Mouse (Mus musculus): ENCODE results near the gene Emg1.
A peak's percentile ranks its signal among the peaks of the same experiment; 100 is the strongest.
"Not testable (repeated sequence)": the region's sequence is repeated elsewhere in the genome, so short reads cannot be mapped to it uniquely, and the experiment has no call there.

Gene Emg1

DNA sequence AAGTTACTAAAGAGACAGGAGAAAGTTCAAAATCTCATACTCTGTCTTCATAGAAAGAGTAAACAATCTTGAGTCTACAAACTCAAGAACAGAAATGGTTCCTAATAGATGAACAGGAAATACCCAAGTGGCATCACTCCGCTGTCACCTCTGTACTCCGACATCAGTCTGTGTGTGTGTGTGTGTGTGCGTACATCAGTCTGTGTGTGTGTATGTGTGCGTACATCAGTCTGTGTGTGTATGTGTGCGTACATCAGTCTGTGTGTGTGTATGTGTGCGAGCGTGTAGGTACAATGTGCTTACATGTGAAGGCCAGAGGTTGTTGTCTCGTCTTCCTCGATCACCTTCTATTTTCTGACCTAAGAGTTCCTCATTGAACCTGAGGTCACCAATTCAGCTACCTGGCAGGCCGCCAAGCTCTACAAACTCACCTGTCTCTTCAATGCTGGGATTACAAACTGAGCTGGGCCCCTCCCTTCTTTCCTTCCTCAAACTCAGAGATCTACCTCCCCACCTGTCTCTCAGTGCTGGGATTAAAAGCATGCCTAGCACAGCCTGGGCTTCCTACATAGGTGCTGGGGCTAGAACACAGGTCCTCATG, 3.6 kb downstream of the Emg1 start:
- DNase-seq (ENCODE audit: low read depth in 2 of 2, low spot score in 2 of 2): no peak

DNA sequence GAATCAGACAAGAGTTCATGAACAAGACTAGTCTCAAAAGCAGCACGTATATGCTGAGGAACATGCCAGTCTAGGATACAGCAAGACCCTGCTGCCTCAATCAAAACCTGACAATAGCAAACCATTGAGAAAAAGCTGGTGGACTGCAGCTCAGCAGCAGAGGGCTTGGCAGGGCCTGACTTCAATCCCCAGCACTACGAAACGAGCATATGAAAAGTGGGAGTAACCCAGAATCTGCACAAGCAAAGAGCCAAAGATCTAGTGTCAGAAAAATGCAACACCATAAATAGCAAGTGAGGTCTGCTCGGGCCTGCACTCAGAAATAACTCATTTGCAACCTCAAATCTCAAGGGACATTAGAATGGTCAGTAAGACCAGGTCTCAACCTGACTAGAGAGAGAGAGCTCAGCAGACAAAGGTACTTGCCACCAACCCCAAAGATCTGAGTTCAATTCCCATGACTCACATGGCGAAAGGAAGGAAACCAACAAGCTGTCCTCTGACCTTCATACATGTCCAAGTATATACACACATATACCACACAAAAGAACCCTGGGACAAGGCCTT, 5.8 kb downstream of the Emg1 start:
- DNase-seq (ENCODE audit: low read depth in 2 of 2, low spot score in 2 of 2): no peak

DNA sequence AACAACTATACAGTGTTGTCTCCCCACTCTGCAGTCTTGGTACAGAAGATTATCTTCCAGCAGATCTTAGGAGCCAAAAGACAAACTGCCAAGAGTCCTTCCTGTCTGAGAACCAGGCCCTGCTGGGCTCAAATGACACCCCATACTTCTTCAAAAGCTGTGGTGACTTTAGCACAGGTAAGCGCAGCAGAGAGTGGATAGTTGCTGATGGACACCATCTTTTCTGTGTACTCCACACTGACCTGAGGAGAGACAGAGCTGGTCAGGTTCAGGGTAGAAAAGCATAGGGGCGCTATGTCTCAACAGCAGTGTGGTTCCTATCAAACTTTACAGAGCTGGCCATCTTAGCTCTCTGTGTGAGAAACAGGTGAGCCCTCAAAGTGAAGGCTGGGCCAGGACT, 7.6 kb downstream of the Emg1 start:
- DNase-seq (ENCODE audit: low read depth in 2 of 2, low spot score in 2 of 2): no peak

DNA sequence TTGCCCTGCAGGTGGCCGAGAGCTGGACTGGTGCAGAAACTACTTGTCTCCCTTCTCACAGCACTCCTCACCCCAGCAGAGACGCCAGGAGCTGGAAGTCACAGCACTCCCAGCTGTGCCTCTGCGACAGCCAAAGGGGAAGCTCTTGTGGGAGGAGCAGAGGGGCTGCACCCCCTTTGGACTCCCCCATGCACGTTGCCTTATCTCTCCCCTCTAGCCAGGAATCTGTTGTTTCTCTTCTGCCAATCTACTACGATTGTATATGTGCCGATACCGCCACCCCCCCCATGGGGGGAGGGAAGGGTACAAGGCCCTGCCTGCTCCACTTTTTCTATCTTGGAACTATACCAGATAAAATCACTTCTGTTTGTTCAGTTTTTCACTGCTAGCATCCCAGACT, 8.2 kb downstream of the Emg1 start:
- DNase-seq (ENCODE audit: low read depth in 2 of 2, low spot score in 2 of 2): no peak

DNA sequence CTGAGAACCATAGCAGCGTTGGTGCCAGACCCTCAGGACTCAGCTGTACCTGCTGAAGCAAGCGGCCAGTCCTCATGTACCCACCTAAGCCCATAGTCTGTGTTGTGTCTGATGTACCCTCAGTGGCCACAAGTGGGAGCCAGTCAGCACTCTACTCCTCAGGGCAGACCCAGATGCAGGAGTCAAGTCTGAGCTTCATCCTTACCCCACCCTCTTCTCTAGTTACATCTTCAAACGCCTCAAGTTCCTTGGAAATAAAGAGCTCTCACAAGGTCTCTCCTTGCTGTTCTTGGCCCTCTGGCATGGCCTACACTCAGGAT, 9.2 kb downstream of the Emg1 start:
- DNase-seq (ENCODE audit: low read depth in 2 of 2, low spot score in 2 of 2): peak; percentile 70 to 83

DNA sequence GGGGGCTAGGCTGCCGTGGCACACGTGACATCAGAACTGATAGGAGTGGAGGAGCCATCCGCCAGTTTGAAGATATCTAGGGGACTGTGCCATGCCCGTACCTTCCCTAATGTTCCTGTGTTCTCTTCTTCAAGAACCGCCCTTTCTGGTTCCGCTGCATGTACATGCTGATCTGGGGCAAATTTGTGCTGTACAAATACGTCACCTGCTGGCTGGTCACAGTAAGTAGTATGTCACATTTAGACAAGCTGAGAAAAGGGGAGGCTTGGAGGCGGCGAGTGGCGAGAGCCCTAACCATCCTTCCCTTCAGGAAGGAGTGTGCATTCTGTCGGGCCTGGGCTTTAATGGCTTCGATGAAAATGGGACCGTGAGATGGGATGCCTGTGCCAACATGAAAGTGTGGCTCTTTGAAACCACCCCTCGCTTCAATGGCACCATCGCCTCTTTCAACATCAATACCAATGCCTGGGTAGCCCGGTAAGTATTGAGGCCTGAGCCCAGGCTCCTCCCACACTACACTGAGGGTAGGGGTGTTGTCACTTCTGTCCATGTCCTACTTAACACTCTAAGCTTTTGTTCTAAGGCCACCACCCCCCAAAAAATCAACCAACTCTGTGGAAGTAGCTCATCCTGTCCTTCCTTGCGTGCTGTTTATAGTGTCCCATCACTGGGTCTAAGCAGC, 9.7 kb downstream of the Emg1 start:
- DNase-seq (ENCODE audit: low read depth in 2 of 2, low spot score in 2 of 2): no peak

DNA sequence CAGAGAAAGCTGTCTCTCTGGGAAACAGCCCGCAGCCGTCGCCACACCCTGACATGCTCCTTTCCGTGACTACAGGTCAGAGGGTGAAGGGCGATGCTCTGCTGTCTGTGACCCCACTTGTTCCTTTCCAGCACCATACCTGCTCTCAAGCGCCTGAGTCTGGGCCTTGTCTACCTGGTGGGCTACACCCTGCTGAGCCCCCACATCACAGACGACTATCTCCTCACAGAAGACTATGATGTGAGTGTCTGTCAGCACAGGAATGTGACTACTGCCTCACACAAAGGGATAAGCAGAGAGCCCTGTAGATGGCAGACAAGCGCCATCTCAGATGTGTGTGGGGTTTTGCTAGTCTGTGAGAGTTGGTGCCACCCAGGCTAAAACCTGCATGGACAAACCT, 10.6 kb downstream of the Emg1 start:
- DNase-seq (ENCODE audit: low read depth in 2 of 2, low spot score in 2 of 2): peak in 1 of 2 experiments; percentile 22

DNA sequence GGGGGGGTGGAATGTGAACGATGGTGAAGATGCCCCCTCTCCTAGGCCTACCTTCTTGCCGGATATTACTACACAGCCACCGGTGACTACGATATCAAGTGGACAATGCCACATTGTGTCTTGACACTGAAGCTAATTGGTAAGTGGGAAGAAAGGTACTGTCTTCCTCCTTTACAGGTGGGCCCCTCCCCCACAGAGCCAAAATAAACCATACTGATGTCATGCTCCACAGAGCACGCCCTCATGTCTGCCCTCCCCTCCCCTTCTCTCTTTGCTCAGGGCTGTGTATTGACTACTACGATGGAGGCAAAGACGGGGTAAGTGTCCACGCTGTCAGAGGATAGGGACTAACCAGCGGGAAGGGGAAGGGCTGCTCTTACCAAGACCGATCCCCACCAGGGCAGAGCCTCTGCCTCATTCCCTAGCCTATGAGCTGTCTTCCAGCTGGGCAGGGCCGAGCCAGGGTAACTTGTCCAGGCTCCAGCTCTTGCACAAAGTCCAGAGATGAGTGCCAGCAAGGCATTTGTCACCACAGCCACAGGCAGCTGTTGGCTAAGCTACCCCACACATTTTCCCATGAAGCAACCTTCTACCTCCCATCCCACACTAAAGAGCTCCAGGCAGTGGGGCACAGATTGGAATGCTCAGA, 11.9 kb downstream of the Emg1 start:
- DNase-seq (ENCODE audit: low read depth in 2 of 2, low spot score in 2 of 2): no peak

DNA sequence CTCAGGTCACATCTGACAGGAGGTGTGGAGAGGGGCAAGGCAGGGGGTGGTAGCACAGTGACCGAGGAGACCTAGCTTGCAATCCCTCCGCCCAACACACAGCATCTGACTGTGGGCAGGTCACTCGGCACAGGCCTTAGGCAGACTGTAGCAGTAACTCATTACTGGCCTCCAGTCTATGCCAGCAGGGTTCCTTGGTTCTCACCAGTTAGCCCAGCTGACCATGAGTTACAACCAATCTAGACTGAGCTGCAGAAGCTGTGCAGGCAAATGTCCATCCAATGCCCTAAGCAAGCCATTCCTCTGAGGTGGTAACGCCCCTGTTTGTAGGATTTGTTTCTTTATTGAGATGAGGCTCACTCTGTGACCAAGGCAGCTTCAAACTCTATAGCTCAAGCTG, 12.6 kb downstream of the Emg1 start:
- no peak for DNase-seq (ENCODE audit: low read depth in 2 of 2, low spot score in 2 of 2)

DNA sequence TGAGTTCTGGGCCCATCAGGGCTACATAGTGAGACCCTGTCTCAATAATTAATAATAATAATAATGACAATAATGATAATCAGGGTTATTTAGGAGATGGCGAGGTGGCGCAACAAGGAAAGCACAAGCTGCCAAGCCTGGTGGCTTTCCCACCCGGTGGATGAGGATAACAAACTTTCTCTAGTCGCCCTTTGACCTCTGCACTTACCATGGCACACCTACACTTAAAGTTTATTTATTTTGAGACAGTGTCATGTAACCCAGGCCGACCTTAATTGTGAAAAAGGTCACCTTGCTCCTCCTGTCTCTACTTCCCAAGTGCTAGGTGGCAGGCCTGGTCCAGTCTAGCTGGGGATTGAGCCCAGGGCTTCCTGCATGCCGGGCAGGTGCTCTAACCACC, 13.2 kb downstream of the Emg1 start:
- DNase-seq (ENCODE audit: low read depth in 2 of 2, low spot score in 2 of 2): no peak

DNA sequence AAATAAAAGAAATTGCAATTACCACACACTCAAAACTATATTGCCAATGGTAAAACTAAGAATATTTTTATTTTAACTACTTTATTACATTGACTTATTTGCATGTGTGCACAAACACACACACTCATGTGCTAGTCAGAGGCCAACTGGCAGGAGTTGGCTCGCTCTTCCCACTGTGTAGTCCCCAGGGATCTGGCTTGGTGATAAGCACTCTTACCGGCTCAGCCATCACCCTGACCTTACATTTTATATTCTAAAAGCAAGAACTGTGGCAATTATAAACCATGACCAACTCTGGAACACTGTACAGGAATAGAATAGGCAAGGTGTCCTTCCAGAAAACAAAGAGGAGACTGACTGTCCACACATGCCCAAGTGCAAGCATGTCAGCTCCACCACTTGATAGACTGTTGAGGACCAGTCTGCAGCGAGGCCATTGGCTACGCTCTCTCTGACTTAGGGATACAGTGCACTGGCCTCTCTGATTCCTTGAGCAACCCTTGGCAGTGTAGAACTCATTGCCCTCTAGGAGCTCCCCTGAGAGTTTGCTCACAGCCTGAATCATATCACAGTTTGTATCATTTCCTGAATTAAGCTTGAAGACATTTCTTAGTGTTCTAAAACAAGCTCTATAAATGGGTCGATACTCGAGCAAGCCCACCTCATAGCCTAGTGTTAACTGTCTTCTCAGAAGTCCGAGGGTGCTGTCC, 15.4 kb downstream of the Emg1 start:
- DNase-seq (ENCODE audit: low read depth in 2 of 2, low spot score in 2 of 2): no peak

DNA sequence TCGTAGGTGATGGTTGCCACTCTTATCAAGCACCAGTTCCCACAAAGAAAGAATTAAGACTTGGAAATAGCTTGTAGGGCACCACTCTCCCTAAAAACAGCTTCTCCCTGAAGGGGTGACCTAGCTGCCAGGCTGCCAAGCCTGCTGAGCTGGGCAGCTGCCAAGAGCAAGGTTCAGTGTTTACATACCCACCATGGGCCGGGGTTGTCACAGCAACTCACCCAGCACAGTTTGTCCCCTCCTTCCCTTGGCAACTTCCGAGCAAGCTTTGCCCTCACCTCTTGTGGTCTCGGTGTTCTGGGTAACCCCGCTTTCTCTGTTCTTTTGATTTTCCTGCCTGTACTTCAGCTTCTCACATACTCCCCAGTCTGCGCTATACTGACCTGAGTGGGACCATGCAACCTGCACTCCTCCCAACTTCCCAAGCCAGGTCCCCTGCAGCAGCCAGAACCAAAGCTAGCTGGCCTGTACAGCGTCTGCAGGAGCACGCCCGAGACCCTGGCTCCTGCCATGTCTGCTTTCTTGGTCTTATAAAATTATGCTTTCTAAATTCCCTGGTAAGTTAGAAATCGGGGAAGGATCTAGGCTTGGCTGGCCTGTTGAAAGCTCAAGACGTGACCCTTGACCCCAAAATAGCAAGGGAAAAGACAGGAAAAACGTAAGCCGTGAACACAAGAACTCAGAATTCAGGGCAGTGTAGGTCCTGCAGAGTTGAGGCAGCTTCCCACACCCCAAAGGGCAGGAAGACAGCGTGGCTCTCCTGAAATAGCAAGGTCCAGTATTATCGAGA, 17.6 kb downstream of the Emg1 start:
- DNase-seq (ENCODE audit: low read depth in 2 of 2, low spot score in 2 of 2): peak; percentile 70 to 72

DNA sequence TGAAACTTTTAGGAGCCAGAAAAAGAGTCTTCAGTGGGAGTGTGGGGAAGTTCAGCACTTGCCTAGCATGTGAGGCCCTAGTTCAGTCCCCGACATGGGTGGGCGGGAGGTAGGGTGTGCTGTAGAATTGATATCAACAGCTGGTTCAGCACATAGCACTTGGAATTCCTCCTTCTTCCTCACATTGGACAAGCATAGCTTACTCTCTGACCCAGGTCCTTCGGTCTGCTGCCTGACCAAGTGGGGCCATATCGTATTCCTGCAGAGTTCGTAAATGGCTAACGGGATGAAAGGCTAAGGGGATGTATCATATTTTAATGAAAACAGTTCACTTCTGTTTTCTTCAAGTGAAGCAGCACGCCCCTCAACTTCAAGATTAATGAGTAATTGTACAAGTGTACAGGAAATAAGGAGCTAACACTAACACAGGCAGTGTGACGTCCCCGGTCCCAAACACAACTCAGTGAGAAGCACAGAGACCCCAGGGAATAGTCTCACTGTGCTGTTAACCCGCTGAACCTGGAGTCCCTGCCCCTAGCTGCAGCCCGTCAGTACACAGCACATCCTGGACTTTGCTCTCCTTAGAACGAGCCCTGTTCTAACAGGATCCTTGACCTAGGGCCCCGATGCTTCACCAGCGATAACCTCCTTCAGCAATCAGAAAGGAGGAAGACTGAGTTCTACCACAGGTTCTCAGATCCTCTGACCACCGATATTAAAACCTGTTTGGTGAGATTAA, 18.6 kb downstream of the Emg1 start:
- no peak for DNase-seq (ENCODE audit: low read depth in 2 of 2, low spot score in 2 of 2)

DNA sequence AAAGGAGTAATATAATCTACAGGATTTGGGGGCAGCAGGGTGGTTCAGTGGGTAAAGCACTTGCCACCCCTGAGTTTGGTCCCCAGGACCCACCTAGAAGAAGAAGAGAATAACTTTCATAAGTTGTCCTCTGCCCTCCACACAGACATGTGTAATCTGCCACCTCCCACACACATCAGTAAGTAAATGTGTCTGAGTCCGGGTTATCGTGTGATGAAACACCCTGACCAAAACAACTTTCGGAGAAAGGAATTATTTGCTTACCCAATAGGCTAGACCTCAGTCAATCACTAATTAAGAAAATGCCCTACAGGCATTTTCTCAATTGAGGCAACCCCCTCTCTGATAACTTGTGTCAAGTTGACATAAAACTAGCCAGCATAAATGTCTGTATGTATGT, 21.5 kb downstream of the Emg1 start:
- no peak for DNase-seq (ENCODE audit: low read depth in 2 of 2, low spot score in 2 of 2)

DNA sequence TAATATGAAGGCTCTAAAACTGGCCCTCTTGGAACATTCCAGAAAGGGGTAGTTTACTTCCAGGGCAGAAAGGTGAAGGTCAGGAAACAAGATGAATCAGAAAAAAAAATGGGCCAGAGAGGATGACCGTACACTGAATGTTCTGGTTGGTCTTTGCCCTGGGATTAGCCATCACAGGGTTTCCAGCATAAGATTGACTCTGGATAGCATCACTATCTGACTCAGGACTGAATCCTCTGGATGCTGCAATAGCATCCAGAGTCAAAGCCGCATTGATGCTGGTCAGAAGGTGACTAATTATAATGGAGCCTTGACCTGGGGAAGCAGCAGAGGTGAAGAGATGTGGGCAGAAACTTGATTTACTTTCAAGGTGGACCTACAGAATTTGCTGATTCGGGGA, 23.0 kb downstream of the Emg1 start:
- no peak for DNase-seq (ENCODE audit: low read depth in 2 of 2, low spot score in 2 of 2)

DNA sequence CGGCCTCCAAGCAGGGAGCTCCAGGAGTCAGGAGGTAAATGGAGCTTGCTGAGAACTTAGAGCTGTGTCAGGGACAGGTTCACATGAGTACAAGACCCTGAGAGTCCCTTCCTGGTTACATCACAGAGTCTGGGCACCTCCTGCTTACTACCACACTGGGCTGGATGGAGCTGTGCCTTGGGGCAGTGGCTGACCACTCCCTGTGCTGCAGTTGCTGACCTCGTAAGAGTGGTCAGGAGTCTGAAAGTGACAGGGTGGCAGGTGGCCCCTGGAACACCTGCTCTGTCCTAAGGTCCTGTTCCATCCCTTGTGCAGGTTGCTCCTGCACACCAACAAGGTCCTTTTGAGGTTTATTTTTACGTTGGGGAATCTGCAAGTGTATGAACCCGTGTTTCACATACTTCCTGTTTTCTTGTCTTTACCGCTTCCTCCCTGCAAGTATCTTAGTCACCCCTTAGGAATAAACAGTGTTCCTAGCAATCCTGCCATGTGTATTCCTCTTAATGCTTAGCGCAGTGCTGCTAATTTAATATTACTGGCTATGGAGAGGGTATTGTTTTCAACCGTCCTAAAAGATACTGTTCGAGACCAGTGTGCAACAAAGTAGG, 23.7 kb downstream of the Emg1 start:
- DNase-seq (ENCODE audit: low read depth in 2 of 2, low spot score in 2 of 2): no peak

DNA sequence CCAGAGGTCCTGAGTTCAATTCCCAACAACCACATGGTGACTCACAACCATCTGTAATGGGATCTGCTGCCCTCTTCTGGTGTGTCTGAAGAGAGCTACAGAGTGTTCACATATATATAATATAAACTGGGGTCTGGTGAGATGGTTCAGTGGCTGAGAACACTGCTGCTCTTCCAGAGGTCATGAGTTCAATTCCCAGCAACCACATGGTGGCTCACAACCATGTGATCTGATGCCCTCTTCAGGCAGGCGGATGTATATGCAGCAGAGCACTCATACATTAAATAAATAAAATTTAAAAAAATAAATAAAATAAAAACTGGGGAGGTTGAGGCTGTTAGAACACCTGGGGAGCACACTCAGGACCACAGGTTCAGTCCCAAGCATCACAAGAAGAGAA, 25.3 kb downstream of the Emg1 start:
- not testable (repeated sequence) for DNase-seq (ENCODE audit: low read depth in 2 of 2, low spot score in 2 of 2)

DNA sequence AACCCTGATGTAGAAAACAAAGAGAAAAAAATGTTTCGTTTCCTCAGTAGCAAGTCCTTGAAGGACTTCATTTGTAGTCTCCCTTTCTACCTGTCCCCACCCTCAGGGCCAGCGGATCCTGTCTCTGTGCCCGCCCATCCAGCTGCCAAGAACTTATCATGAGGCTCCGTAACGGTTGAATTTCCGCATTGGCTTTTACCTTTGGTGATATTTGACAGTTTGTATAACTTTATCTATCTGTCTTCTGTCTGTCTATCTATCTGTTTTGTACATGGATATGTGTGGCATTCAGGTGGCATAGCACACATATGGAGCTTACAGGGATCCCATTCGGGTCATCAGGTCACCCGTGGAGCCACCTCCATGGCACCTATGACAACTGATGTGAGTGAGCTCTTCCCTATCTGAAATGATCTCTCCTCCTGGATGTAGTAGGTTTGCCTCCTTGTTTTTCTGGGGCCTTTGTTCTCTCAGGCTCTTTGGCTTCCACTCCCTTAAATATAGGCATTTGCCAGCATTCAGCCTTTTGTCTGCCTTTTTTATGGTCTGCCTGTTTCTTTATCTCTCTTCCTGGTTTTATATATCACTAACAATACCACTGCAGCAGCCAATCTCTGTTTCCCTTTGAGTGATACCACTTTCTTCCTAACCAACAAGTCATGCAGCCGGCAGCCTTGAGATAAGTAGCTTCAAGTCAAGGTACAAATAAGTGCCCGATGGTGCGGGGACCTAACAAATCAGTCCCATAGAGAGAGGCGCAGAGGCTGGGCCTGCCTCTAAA, 26.2 kb downstream of the Emg1 start:
- DNase-seq (ENCODE audit: low read depth in 2 of 2, low spot score in 2 of 2): no peak
